Mouse (Mus musculus) CD4-positive, CD25-positive, alpha-beta regulatory T cell, adult 4 months (primary cell): Measurements from ENCODE around the gene Mak. TPM values are rescaled to one million over a fixed set of nuclear protein-coding genes. Genes with fewer than 3 reads are reported as not detected.
A peak's percentile ranks its signal among the peaks of the same experiment; 100 is the strongest.

Experiments used
- ATAC-seq: one replicate; pipeline ENCODE4 v1.8.0; 2017
- polyA plus RNA-seq, 2 experiments: library from polyadenylated mRNA; unstranded; fragments of 100-300 nt; shearing (Covaris generic); gene quantifications; one replicate each; pipeline ENCODE4 v1.2.1; 2017

Mak gene
- polyA plus RNA-seq: under 1 TPM in 1 of 2 experiments, not detected in 1; 0.07 TPM

DNA sequence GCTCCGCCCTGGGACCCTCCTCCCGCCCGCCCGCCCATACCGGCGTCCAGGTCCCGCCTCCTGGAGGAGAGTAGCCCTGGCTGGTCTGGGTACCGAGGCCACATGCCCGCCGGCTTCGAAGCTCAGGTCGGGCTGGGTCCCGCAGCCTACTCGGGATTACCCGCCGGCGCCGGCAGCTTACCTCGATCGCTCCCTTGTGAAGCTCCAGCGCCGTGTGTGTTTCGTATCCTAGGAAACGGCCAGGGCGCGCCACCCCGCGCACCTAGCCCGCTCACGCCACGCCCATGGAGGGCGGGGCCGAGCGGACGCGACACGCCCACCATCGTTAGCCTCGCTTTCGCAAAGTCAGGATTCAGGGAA, at the start of gene Mak:
Mak (minus strand) TSS at position 286 of the 360 bp plus-strand sequence.
- peak; percentile 84 for ATAC-seq

DNA sequence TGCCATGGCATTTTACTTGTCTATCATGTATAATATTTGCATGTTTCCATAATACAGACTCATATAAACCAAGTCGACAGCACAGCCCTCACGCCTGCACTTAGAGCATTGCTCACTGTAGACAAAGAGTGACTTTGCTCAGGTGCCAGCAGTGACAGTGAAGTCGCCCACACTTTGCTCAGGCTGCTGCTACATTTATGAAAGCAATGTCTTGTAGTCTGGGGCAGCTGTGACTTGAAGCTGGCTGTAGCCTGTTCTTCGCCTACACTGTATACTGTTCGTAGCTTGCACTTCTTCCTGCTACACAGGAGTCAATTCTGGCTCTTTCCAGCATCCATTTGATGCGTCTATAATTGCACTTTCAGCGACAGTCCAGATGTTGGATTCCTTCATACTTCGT, 49.6 kb upstream of the Mak start:
- no peak for ATAC-seq

DNA sequence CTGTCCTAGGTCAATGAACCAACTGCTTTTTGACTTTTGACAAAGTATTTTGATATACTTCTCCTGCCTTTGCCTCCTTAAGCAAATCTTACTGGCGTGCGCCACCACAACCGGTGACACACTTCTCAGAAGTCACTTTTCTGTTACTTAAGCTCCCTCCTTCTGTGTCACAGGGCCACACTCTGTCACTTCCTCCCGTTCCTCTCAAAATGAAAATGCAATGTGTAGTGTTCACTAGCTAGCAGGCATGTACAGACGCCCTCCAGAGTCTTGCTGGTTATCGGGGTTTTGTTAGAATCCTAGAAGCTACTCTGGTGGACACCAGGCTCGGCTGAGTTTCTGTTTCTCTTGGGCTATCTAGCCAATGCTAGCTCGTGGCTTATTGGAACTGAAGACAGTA, 48.8 kb upstream of the Mak start:
- peak; percentile 80 for ATAC-seq

DNA sequence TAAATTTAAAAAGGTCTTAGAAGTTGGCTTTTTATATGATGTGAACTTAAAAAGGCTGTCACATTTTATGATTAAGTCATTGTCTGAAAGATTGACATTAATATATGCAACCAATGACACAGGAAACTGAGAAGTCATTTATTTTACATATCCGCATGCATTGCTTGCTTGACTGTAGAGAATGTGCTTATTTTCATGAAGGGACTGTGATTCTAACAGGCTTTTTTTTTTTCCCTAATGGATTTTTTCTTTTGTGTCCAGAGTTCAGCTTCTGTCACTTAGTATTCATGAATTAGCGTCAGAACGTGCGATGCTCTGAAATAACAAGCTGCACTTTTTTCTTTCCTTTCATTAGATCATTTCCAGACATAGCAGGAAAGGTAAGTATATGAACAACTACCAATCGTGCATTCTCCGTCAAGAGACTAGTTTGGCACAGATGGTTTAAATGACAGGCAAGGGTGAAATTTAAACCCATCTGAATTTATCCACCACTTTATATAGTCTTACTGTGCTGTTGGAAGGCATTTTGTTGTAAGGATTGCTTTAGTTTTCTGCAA, 44.2 kb upstream of the Mak start:
- no peak for ATAC-seq

DNA sequence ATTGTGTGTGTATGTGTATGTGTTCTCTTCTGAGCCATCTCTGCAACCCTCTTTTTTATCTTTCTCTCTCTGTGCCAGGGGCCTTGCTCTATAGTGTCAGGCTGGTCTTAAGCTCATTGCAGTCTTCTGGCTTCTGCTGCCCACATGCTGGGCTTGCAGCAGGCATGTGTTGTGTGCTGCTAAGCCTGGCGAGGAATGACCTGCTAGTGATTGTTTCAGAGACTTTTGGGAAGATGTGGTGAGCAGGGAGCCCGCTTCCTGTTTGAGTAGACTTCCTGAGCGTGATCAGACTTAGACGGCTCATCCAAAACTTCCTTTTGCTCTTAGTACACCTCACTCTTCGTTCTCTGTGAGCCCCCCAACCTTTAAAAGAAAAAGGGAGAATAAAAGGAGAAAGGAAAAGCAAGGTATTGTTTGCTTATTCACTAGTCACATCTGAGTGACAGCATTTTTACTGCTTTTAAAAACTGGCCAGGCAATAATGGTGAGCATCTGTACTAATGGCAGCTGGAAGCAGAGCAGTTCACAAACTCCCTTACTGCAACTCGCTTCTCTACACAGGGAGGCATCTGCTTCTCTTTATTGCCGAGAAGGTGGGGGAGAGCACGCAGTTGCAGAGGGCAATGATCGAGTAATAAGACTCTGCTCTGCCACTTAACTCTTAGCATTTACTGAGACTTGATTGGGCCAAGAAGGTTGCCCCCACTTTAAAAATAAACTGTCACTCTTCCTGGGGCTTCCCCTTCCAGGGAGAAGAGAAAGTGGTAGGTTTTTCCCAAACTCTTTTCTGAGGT, 39.8 kb upstream of the Mak start:
- ATAC-seq: peak; percentile 39

DNA sequence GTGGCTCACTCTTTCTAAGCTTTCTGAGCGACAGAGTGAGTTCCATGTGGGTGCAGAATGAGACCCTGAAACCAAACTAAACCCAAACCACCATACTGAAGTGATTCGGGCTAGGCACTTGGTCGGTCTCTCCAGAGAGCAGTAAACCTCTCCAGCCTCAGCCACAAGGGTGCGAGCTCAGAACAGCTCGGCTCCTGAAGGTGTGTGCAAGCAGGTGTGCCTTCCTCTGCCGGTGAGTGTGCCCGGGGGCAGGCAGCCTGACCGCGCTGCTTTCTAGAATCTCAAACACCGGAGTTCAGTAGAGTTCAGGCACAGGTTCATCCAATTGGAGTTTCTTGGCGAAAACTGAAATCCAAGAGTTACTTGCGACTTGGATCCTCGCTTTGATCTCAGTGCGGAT, 34.4 kb upstream of the Mak start, which contains the start of gene Sycp2l:
Sycp2l (plus strand) TSS at position 368 of the 400 bp plus-strand sequence.
- no peak for ATAC-seq

DNA sequence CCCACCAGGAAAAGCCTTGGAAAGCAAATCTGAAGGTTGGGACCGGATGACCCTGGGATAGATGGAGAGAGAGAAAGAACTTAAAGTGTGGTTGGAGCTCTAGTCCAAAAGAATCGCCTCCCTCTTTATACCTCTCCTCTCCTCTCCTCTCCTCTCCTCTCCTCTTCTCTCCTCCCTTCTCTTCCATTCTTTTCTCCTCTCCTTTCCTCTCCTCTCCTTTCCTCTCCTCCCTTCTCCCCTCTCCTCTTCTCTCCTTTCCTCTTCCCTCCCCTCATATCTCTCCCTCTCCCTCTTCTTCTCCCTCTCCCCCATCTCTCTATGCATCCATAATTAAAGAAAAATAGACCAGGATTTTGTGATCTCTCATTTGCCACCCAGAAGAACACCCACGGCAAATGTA, 31.4 kb upstream of the Mak start, which contains the start of gene Gcm2:
Gcm2 (minus strand) TSS at position 101 of the 400 bp plus-strand sequence.
- no peak for ATAC-seq

DNA sequence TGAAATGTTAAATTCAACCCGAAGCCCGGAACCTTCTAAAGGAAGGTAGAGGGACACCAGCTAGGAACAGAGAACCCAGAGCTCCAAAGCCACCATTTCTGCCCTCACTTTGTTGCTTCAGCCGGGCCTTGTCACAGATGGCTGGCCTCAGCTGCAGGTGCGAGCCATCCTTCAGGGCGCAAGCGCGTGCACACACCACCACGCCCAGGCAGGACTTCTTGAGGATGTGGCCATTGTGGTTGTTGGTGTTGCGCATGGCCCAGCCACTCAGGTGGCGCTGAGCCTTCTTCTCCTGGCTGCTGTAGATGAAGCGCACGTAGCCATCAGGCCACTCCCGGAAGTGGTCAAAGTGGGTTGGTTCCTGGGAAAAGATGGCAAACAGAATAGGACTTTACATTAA, 26.0 kb upstream of the Mak start:
- no peak for ATAC-seq

DNA sequence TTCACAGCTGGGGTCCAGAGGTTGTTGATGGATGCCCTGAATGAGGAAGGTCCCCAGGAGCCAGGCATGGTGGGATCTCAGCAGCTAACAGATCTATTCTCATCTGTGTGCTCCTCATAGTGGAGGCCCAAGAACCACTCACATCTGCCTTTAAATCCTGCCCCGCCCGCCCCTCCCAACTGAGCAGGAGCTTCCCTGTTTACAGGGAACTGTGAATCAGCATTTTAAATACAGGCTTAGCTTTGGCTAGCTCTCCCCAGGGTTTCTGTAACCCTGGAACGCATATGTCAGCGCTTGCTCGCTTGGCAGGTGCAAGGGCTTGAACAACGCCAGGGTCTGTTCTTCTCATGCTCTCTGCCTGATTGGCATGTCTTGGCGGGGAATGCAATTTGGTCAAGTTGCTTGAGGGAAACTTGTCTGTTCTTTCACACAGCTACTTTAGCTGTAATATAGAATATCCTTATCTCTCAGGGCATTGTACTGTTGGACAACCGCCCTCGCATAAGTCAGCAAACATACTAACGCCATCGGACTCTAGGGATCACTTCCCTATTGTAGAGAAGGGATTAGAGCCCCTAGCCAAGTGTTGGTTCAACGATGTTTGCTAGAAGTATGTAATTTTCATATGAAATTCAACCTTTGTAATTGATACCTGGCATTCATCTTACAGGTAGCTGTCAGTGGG, 24.5 kb upstream of the Mak start:
- ATAC-seq: no peak

DNA sequence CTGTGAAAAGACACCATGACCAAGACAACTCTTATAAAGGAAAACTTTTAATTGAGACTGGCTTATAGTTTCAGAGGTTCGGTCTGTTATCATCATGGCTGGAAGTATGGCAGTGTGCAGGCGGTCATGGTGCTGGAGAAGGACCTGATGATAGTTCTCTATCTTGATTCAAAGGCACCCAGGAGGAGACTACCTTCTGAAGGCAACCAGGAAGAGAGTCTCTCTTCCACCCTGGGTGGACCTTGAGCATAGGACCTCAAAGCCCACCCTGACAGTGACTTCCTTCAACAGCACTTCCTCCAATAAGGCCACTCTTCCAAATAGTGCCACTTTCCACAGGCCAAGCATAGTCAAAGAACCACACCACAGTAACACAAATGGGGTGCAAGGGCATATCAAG, 20.5 kb upstream of the Mak start:
- ATAC-seq: no peak

DNA sequence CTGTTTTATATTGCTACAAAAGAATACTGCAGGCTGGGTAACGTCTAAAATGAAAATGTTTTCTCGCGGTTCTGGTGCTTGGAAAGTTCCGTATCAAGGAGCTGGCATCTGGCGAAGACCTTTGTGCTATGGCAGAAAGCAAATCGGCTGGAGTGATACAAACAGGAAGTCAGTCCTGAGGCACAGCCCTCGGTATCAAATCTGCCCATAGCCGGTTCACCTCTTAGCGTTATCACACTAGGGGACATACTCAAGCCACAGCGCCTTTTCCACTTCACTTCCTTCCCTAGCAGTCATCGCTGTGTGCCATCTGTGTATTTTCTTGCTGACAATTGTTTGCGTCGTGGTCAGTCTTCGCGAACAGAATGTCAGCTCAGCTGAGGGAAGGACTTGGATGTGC, 18.8 kb upstream of the Mak start:
- ATAC-seq: no peak

DNA sequence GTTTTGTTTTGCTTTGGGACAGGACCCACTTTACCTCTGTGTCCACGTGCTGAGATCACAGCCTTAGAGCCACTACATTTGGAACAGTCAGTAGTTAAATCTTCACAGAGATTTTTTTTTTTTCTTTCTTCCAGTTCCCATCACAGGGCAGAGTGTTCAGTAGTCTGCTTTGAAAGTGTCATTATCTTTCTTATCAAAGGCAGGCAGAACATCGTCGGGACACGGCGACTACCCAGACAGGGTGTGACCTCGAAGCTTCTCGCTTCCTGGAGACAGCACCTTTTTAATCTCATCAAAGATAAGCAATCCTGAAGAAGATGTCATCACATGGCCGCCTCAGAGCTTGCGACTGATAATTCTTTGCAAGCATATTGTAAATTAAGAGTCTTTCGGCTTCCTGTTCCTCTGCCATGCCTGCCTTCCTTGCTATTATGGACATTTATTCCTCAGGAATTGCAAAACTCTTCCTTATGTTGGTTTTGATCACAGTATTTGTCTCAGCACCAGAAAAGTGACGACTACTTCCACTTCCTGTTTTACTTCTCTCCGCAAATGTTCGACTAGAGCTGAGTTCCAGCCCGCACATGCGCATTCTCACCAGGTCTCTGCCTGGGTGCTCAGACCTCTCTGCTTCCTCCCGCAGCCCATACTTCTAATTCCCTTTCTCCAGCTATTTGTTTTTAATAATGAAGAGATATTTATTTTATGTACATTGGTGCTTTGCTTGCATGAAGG, 18.0 kb upstream of the Mak start:
- peak; percentile 91 for ATAC-seq

DNA sequence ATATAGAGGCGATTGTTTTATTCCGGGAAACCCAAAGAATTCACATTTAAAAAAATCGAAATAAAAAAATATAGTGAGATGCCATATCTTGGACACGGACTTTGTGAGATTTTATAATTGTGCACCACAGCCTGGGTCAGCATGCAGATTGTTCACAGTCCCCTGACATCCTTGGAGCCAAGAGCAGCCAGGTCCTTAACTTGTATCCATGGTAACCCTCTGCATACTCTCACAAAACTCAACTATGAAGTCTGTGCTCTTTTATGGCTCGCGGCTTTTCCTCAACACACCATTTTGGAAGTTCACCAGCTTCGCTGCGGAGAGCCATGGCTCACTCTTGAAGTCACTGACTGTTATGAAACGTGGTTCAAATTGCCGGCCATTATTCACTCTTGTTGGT, 14.7 kb upstream of the Mak start:
- no peak for ATAC-seq

DNA sequence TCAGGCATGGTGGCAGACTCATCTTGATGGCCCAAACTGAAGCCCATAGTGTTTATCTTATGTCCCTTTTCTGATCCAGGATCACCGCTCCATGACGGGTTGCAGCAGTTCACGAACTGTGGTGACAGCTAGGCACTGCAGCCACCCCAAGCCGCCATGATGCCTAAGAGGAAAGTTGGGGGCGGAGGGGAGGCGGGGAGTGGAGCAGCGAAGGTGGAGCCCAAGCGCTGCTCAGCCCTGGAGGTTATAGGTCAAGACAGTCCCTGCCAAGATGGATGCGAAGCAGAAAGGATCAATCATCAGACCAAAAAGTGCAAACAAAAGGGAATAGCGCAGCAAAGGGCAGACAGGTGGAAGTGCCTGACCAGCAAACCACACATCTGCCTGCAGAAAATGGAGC, 11.8 kb upstream of the Mak start:
- ATAC-seq: no peak

DNA sequence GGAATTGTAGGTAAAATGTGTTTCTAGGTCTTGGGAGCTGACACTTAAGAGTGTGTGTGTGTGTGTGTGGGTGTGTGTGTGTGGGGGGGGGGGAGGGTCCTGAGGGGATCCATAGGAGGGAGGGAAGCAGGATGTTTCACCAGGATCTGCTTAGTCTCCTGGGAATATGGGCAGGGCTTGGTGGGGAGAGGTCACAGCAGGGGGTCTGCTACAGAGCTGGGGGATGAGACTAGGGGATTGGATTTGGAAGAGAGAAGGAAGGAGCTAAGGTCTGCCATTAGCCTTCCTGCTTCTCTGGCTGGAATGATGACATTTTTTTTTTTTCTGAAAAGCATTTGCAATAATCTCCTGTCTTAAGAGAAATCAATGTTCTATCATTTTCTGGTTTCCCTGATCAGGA, 9.2 kb upstream of the Mak start:
- no peak for ATAC-seq

DNA sequence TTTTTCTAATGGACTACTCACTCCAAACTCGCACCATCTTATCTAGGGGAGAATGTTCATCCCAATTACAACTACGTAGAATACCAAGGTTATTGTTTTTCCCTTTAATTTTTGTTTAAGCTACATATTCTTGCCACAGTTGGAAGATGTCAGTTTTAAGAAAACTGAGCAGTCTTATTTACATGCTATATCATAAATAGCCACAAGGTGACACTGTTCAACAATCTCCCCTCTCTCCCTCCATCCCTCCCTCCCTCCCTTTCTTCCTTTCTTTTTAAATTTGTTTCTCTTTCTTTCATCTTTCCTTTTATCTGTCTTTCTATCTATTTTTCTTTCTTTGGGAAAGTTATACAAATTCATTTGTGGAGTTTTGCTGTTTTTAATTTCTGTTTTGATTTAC, 5.6 kb upstream of the Mak start:
- peak; percentile 43 for ATAC-seq

DNA sequence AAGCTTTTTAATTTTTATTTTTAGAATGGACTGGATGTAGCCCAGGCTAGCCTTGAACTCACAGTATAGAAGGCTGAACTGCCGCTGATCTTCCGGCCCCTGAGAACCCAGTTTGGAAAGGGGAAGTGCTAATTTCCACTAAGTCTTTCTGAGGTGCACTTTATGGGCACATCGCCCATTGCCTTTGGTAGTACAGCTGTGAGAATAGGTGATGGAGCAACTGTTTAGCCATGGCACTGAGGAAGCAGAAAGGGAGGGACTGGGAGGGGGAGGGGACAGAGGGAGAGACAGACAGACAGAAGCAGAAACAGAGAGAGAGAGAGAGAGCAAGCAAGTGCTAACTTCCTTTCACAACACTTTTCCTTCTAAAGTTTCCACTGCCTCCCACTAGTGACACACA, 5.0 kb upstream of the Mak start:
- ATAC-seq: no peak

DNA sequence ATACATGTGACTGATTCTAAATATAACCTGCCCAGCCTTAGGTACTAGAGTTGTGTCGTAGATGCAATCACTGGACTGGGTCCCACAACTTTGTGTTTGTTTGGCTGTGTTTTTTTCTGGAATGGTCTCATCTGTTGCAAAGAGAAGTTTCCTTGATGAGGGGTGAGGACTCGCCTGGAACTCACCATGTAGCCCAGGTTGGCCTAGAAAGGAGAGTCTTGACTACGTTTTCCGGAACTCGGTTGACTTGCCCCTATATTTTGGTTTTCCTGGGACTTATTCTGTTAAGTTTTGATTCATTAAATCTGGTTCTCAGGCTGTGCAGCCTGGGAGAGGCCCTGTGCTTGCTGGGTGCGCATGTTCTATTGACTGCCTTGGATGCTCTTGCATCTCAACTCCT, 1.2 kb upstream of the Mak start:
- ATAC-seq: no peak

DNA sequence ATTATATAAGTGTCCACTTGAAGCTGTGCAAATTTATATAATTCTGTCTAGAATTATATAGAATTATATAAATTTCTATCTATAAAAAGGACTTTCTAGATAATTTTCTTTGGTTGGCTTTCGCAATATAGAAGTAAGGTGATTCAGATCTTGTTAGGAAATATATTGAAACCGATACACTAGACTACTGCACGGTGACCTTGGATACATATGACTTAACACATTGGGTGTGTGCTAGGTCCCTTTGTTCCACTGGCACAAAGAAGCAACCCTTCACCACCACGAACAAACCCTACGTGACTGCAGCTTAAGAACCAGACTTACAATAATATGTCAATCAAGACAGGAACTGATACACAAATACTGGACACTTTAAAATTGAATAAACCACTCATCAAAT, 353 bp upstream of the Mak start:
- no peak for ATAC-seq

DNA sequence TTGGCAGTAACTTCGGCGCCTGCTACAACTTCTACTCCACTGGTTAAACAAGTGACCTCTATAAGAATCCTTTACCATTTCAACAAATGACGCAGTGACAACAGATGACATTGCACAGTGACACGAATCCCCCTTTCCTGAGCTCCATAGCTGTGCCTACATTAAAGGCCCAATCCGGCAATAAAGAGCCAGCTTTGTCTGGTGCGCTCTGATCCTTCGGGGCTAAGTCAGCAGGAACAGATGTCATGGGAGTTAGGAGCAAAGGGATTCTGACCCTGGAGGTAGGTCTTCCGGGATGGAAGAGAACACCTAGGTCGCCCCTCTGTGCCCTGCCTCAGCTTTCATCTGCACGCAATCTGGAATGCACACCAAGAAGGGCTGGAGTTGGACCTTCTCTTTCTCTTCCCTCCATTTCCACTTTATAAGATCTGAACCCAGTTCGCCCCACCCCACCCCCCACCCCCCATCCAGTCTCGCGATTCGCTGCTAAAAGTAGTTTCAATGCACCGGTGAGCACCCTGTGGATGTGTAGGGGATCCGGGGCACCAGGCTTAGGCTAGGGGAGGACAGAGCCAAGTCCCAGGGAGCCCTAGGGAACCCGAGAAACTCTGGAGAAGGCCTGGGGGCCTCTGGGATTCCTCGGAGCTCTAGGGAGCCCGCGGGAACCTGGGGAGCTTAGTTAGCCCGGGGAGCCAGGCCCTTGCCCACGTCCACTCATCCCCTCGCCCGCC, 651 bp downstream of the Mak start:
- no peak for ATAC-seq

DNA sequence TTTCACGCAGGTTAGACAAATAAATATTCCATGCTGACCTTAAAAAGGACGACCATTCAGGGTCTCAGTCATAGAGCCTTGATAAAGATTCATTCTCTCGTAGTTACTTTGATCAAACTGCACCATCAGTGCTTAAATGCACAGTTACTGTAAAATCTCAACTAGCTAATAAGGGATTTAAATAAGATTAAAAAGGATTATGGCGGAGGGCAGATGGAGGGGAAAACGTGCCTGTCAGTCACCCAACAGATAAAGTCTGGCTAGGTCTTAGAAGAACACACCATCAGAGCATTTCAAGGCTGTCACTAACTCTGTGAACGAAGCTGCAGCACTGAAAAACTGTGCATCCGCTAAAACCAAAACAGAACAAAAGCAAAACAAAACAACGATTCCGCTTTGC, 1.6 kb downstream of the Mak start:
- no peak for ATAC-seq

DNA sequence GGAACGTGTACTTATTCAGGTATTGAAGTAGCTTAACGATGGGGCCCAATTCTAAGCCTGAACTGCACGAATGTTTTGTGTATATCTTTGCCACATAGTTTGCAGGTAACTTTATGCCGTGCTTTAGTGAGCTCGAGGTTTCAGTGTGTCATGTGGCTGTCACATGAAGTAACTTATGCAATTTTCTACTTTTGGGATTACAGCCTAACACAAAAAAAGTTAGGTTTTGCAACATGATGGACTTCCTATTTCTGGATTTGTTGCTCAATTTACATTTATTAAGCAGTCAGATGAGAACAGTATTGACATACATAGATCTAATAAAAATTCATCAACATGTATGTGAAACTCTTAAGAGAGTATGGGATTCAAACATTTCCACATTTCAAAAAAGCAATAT, 5.7 kb downstream of the Mak start:
- ATAC-seq: no peak

DNA sequence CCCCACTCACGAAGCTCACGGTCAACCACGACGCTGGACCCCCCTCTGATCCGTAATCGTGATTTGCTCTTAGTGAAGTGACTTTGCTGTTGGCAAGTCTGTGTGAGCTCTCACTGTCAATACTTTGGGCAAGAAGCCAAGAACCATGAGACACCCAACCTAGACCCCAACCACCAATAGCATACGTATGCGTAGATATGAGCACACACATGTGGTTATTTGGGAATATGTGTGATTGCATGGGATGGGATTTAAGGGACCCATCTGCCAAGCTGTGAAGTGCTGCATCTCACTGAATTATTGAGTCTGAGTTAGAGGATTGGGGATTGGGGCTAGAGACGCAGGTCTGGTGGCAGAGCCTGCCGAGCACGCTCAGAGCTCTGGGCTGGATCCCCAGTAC, 7.9 kb downstream of the Mak start:
- no peak for ATAC-seq
